Mouse (Mus musculus) CH12.LX (cell line): ENCODE measurements around the gene Pld3.

Experiments
- CHD1 ChIP-seq: IDR thresholded peaks from 2 replicates; pipeline ENCODE4 v1.6.1; 2012; ENCODE audit warnings: low read depth, low read length, improper control_type of control experiment, inconsistent platforms
- CTCF ChIP-seq, 2 experiments: IDR thresholded peaks in 1 of 2; conservative IDR thresholded peaks in 1 of 2; 2 replicates each; pipeline ENCODE4 v1.5.1; 2011 to 2012; ENCODE audit warnings: low read depth in 2 of 2, low read length in 2 of 2, improper control_type of control experiment in 1 of 2, inconsistent platforms in 1 of 2, mild to moderate bottlenecking in 1 of 2, moderate library complexity in 1 of 2
- E2F4 ChIP-seq: IDR thresholded peaks from 2 replicates; pipeline ENCODE4 v1.6.1; 2011; ENCODE audit warnings: low read depth, low read length, improper control_type of control experiment; ENCODE audit not compliant: insufficient replicate concordance
- ELF1 ChIP-seq: IDR thresholded peaks from 2 replicates; pipeline ENCODE4 v1.6.1; 2014; ENCODE audit warnings: low read depth, mild to moderate bottlenecking, inconsistent platforms, low read length, improper control_type of control experiment
- EP300 ChIP-seq: IDR thresholded peaks from 2 replicates; pipeline ENCODE4 v1.6.1; 2011; ENCODE audit warnings: low read length, improper control_type of control experiment
- HCFC1 ChIP-seq: IDR thresholded peaks from 2 replicates; pipeline ENCODE4 v1.6.1; 2012; ENCODE audit warnings: low read depth, mild to moderate bottlenecking, inconsistent platforms, low read length, improper control_type of control experiment
- MEF2A ChIP-seq: IDR thresholded peaks from 2 replicates; pipeline ENCODE4 v1.6.1; 2014; ENCODE audit warnings: low read depth, mild to moderate bottlenecking, inconsistent platforms, low read length, improper control_type of control experiment, borderline replicate concordance
- NELFE ChIP-seq: IDR thresholded peaks from 2 replicates; pipeline ENCODE4 v1.6.1; 2011; ENCODE audit warnings: low read depth, low read length, improper control_type of control experiment
- POLR2A ChIP-seq: IDR thresholded peaks from 2 replicates; pipeline ENCODE4 v1.6.1; 2011; ENCODE audit warnings: low read depth, mild to moderate bottlenecking, improper control_type of control experiment, low read length
- SIN3A ChIP-seq: IDR thresholded peaks from 2 replicates; pipeline ENCODE4 v1.6.1; 2012; ENCODE audit warnings: low read length, improper control_type of control experiment, inconsistent platforms
- ZNF384 ChIP-seq: IDR thresholded peaks from 2 replicates; pipeline ENCODE4 v1.6.1; 2012; ENCODE audit warnings: low read depth, low read length, improper control_type of control experiment, inconsistent platforms

GRCm38 (mm10) chr7:27491856-27492255, 61.2 kb downstream of the Pld3 start:
- no peak for TF ChIP-seq CTCF (conservative IDR thresholded peaks at IDR 0.05 in 1 of 2, IDR thresholded peaks at IDR 0.05 in 1 of 2; ENCODE audit: low read depth in 2 of 2, low read length in 2 of 2)
- TF ChIP-seq NELFE, result no peak
- no peak for TF ChIP-seq ELF1
- TF ChIP-seq CHD1, result no peak
- no peak for TF ChIP-seq POLR2A
- no peak for TF ChIP-seq E2F4
- no peak for TF ChIP-seq SIN3A
- no peak for TF ChIP-seq EP300
- TF ChIP-seq ZNF384, result no peak
- no peak for TF ChIP-seq HCFC1
- no peak for TF ChIP-seq MEF2A
